Mouse (Mus musculus) intestine, embryonic 14.5 days (tissue): ENCODE measurements around the gene Tbck. TPM values are rescaled to one million over a fixed set of nuclear protein-coding genes. Genes with fewer than 3 reads are reported as not detected.

Experiments used
- ATAC-seq: fragments of 200-750 bp; cut with Nextera tagmentation; replicated peaks from 2 replicates; pipeline ENCODE4 v1.8.0; 2017; ENCODE audit warnings: low read depth, moderate number of reproducible peaks, moderate TSS enrichment, moderate library complexity; ENCODE audit not compliant: low FRiP score, low TSS enrichment
- DNase-seq: peaks from one replicate; pipeline ENCODE4 v3.0.0-alpha.2; 2018; ENCODE audit warnings: low spot score
- H3K27ac ChIP-seq: fragments of 300-500 bp; sonication (generic); 2 replicates; pipeline ENCODE4 v1.5.1; 2014; ENCODE audit warnings: low read depth, mild to moderate bottlenecking, control low read depth
- H3K27me3 ChIP-seq: fragments of 300-500 bp; sonication (generic); replicated peaks from 2 replicates; pipeline ENCODE4 v1.6.1; 2014; ENCODE audit warnings: low read length, control low read depth; ENCODE audit not compliant: control insufficient read depth, insufficient read depth
- H3K36me3 ChIP-seq: fragments of 300-500 bp; sonication (generic); 2 replicates; pipeline ENCODE4 v1.6.1; 2014; ENCODE audit warnings: low read length, control low read depth; ENCODE audit not compliant: control insufficient read depth, insufficient read depth
- H3K4me1 ChIP-seq: fragments of 300-500 bp; sonication (generic); replicated peaks from 2 replicates; pipeline ENCODE4 v1.6.1; 2014; ENCODE audit warnings: low read length, control low read depth, mixed read lengths; ENCODE audit not compliant: control insufficient read depth, insufficient read depth
- H3K4me2 ChIP-seq: fragments of 300-500 bp; sonication (generic); 2 replicates; pipeline ENCODE4 v1.6.1; 2014; ENCODE audit warnings: low read length
- H3K4me3 ChIP-seq: fragments of 300-500 bp; sonication (generic); 2 replicates; pipeline ENCODE4 v1.5.1; 2014; ENCODE audit warnings: low read depth, low read length, control low read depth, mixed read lengths
- H3K9ac ChIP-seq: fragments of 300-500 bp; sonication (generic); 2 replicates; pipeline ENCODE4 v1.6.1; 2014; ENCODE audit warnings: mild to moderate bottlenecking, low read length
- H3K9me3 ChIP-seq: fragments of 300-500 bp; sonication (generic); 2 replicates; pipeline ENCODE4 v1.6.1; 2016; ENCODE audit warnings: low read length, control low read depth; ENCODE audit not compliant: control insufficient read depth
- WGBS: fragments of 180-500 bp; shearing (Covaris S2); extraction: QIAGEN DNeasy Blood & Tissue Kit; methylation state at CpG from one replicate; pipeline ENCODE4 v1.1.7; 2014; 5-methylcytosine and 5-hydroxymethylcytosine counted together
- polyA plus RNA-seq: library from polyadenylated mRNA; unstranded; fragments of >200 nt; fragmentation: Nextera tagmentation; extraction: Ambion mirVana; gene quantifications from 2 replicates; pipeline ENCODE4 v1.2.1, GENCODE M21; 2014

Gene Tbck
- polyA plus RNA-seq, 1 experiment from 2014 or later, result 17.6 TPM

DNA sequence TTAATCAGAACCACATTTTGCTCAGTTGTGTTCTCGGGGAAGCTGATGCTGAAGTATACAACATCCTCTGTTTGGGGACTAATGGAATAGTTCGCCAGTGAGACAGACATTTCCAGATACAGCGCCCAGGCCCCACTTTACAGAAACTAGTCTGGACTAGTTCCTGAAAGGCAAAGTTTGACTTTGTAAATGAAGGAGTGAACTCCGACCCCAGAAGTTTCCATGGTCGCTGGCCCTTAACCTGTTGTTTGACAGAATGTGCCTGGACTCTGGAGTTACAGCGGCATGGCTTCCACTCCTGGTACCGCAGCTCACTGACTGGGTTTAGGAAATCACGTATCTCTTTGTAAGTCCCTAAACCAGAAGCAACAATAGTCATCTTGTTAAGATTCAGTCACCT lies 176.9 kb downstream of the Tbck start:
- DNase-seq, result no peak
- WGBS, result 57% methylated on average over 8 of the region's 8 CpGs

DNA sequence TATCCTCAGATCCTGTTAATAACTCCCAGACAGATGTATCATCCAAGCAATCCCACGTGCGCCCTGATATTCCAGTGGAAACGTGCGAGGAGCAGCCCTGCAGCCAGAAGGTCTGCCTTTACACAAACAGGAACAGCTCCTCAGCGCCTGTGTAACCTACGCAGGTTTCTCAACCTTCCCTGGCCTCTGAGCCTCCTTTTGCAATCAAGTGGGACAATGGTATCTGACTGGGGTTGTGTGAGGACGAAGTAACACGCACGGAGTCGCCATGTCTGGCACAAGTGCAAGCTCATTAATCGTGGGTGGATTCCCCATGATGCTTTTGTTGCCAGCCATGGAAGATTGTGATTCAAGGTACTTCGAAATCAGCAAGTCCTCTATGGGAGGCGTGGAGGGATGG lies 179.9 kb downstream of the Tbck start:
- Histone ChIP-seq H3K9me3 (no peaks in the 10 kb centered on the region), H3K36me3 (no peaks in the 10 kb centered on the region), H3K4me3 (no peak overlapping the region), H3K27me3 (no peaks in the 10 kb centered on the region), H3K4me1 (no peaks in the 10 kb centered on the region), H3K9ac (no peak overlapping the region), H3K27ac (no peak overlapping the region), H3K4me2 (no peak overlapping the region)
- DNase-seq (no peak), ATAC-seq (no peak)
- WGBS, result 67% methylated on average over 13 of the region's 13 CpGs

More for the DNA sequence above, 176.9 kb downstream of the Tbck start:
- H3K4me3 ChIP-seq, result no peak overlapping the region
- no peak overlapping the region for H3K4me2 ChIP-seq
- no peaks in the 10 kb centered on the region; the same call in 1 of the 2 replicates for H3K4me1 ChIP-seq
- no peaks in the 10 kb centered on the region for H3K36me3 ChIP-seq
- H3K27me3 ChIP-seq, result no peaks in the 10 kb centered on the region
- H3K9me3 ChIP-seq, result no peaks in the 10 kb centered on the region
- no peak overlapping the region for H3K27ac ChIP-seq
- no peak overlapping the region for H3K9ac ChIP-seq
- no peak for ATAC-seq

DNA sequence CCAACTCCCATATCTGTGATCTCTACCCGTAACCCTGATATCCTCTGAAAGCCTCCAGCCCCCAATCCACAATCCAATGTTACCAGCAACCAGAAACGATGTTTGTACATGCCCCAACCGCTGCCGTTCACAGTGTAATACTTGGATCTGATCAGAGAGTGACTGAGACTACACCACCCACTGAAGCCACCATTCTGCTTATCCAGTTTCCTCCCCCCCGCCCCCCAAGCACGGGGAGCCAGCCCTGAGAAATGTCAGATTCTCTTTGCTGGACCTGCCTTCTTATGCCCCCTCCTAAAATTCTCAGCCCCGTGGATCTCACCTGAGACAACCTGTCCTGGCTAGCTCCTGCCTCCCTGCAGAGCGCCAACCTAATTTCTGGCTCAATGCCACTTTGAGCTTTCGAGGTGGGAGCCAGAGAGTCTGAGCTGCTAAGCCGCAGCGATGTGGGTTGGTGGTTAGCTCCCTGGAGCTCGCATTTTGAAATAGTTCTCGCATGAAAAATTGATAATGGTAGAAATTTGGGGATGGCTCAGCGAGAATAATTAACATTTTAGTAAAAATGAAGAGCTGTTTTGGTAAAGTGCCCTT lies 180.5 kb downstream of the Tbck start:
- DNase-seq, result no peak
- ATAC-seq, result no peak
- H3K27ac ChIP-seq, result no peak overlapping the region
- H3K4me3 ChIP-seq, result no peak overlapping the region
- 75% methylated on average over 14 of the region's 14 CpGs for WGBS
- no peak overlapping the region for H3K9ac ChIP-seq
- no peak overlapping the region for H3K4me2 ChIP-seq
- H3K36me3 ChIP-seq, result no peaks in the 10 kb centered on the region
- no peaks in the 10 kb centered on the region for H3K27me3 ChIP-seq
- no peaks in the 10 kb centered on the region for H3K9me3 ChIP-seq
- no peaks in the 10 kb centered on the region for H3K4me1 ChIP-seq

DNA sequence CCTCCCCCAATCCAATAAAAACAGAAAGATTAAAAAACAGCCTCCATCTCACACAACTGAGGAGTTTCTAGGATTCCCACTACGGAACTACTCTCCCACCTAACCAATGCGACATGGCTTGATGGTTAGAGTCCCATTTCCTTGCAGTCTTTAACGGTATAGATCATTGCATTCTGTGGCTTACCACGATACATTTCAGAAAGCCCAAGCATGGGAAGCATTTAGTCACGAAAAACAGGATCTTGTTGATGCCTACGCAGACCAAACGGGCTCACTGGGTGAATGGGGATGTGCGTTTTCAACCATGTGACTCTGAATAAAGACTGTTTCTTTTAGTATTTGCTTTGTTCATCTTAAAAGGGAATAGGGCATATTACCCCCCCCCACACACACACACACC lies 181.0 kb downstream of the Tbck start:
- no peak overlapping the region for H3K4me3 ChIP-seq
- 90% methylated on average over 8 of the region's 8 CpGs for WGBS
- ATAC-seq (no peak), DNase-seq (no peak)
- H3K4me1 ChIP-seq, result no peaks in the 10 kb centered on the region
- no peak overlapping the region for H3K4me2 ChIP-seq
- H3K9ac ChIP-seq, result no peak overlapping the region
- H3K27me3 ChIP-seq, result no peaks in the 10 kb centered on the region
- no peaks in the 10 kb centered on the region for H3K36me3 ChIP-seq
- H3K9me3 ChIP-seq, result no peaks in the 10 kb centered on the region
- no peak overlapping the region for H3K27ac ChIP-seq

DNA sequence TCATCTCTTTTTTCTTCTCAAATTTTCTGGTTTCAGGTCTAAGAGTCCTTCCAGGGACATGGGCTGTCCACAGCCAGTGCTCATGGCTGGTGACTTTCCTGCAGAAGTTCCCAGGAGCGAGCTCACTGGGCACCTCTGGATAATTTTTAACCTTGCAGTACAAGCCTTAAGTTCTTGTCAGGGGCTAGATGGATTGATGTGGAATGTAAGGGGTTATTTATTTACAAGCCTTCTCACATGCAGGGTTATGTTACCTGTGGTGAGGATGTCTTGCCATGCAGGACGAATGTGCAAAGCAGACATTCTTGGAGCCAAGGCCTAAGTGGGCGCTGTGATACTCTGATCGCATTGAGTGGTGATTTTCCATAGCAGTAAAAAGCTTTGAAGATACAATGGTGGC lies 181.7 kb downstream of the Tbck start:
- H3K27ac ChIP-seq, result no peak overlapping the region
- H3K4me2 ChIP-seq, result no peak overlapping the region
- ATAC-seq (no peak), DNase-seq (no peak)
- no peaks in the 10 kb centered on the region for H3K4me1 ChIP-seq
- no peaks in the 10 kb centered on the region for H3K27me3 ChIP-seq
- H3K9me3 ChIP-seq, result no peaks in the 10 kb centered on the region
- no peak overlapping the region for H3K9ac ChIP-seq
- H3K4me3 ChIP-seq, result no peak overlapping the region
- no peaks in the 10 kb centered on the region for H3K36me3 ChIP-seq
- WGBS, result 78% methylated on average over 4 of the region's 4 CpGs

DNA sequence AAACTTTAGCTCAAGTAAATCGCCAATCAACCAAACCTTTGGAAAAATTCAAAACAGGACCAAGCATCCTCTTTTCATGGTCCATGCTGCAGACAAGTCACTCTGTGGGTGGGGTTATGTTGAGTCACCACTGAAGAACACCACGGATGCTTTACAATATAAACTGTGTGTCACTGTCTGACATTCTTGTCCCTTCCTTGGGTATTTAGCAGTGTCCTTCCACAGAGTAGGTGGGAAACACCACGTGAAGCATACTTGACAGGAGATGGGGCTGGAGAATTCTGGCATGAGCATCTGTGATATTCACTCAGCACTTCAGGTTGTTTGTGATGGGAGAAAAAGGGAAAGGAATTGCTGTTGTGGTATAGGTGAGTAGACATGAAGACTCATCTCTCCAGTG lies 183.0 kb downstream of the Tbck start:
- Histone ChIP-seq H3K27ac (no peak overlapping the region), H3K36me3 (no peaks in the 10 kb centered on the region), H3K9ac (no peak overlapping the region), H3K4me1 (no peaks in the 10 kb centered on the region), H3K9me3 (no peaks in the 10 kb centered on the region), H3K4me3 (no peak overlapping the region), H3K4me2 (no peak overlapping the region), H3K27me3 (no peaks in the 10 kb centered on the region)
- DNase-seq (no peak), ATAC-seq (no peak)
- WGBS, result 79% methylated on average over 3 of the region's 3 CpGs

DNA sequence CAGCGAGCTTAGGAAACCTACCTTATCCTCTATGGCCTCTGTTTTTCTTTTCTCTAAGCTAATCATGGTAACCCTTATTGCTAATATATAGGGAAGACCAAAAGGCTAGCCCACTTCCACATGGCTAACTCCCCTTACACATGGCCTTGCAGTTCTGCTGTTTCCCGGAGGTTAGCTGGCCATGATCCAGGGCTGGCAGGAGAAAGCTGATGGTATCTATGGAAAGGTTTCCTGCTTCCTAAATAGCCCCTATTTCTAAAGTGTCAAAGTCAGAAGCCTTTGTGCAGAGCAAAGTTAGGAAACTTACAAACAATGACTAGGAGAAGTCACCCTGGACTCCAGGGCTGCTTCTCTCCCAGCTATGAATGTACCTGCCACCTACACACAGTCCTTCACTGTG lies 184.9 kb downstream of the Tbck start:
- DNase-seq, result no peak
- Histone ChIP-seq H3K27me3 (no peaks in the 10 kb centered on the region), H3K4me2 (no peak overlapping the region), H3K4me1 (0 out of 2 replicates have a peak, but pooled peaks cover 7% of the 10 kb centered on the region), H3K27ac (no peak overlapping the region), H3K9me3 (no peaks in the 10 kb centered on the region), H3K36me3 (no peaks in the 10 kb centered on the region), H3K4me3 (no peak overlapping the region), H3K9ac (no peak overlapping the region)
- WGBS, result 77% methylated on average over 2 of the region's 2 CpGs
- no peak for ATAC-seq

DNA sequence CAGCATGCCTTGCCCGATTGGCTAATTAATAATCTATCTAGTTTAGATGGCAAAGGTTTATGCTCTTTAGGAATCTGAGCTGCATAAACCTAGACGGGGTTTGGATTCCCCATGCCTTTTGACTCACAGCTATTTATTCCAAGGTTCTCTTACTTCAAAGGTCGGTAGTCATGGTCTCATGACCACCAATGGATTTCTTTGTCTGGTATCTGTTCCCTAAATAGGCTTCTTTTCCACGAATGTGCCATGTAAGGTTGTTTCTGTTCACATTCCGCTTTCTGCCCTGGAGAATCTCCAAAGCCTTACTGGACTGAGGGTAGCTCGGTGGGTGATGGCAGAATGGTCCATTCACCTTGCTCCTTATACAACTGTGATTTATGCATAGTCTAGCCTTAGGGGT lies 186.1 kb downstream of the Tbck start:
- DNase-seq (no peak), ATAC-seq (no peak)
- Histone ChIP-seq H3K27me3 (no peaks in the 10 kb centered on the region), H3K27ac (no peak overlapping the region), H3K9ac (no peak overlapping the region), H3K36me3 (no peaks in the 10 kb centered on the region), H3K4me1 (0 out of 2 replicates have a peak, but pooled peaks cover 7% of the 10 kb centered on the region), H3K4me2 (no peak overlapping the region), H3K4me3 (no peak overlapping the region), H3K9me3 (no peaks in the 10 kb centered on the region)
- 82% methylated on average over 6 of the region's 6 CpGs for WGBS

DNA sequence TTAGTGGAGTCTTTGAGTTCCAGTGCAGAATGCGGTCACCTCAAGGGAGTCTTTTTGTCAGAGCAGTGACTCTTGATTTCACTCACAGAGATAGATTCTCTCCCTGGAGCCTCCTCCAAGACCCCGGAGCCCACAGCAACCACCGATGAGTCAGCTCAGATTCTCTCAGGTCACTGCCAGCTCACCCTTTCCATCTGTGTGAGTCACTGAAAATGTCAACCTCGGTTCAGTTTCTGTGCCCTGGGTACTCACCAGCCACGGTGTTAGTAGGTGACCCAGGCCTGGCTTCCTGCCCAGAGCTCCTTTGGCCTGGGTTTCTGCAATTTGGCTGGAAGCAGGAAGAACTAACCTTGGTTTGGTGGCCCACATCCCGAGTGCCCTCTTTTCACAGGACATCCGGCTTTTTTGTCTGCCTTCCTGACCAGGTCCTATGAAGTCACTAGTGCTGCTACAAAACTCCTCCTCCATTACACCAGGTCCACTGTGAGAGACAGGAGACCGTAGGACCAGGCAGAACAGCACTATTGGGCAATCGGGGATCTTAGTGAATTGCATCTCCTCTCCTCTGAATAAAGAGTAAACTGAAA lies 187.5 kb downstream of the Tbck start:
- Histone ChIP-seq H3K4me2 (no peak overlapping the region), H3K9ac (no peak overlapping the region), H3K9me3 (no peaks in the 10 kb centered on the region), H3K27me3 (no peaks in the 10 kb centered on the region), H3K4me3 (no peak overlapping the region), H3K4me1 (0 out of 2 replicates have a peak, but pooled peaks cover 7% of the 10 kb centered on the region), H3K36me3 (no peaks in the 10 kb centered on the region), H3K27ac (no peak overlapping the region)
- WGBS, result 79% methylated on average over 9 of the region's 9 CpGs
- no peak for DNase-seq
- no peak for ATAC-seq
